Mouse (Mus musculus) lung, embryonic 15.5 days (tissue): ENCODE measurements at regions not wholly inside any gene's neighbourhood (a gene's known extent, or its start where the extent isn't known, plus 50 kb on each side); places are given as distances from the start of the nearest gene placed in this dataset.
A peak's percentile ranks its signal among the peaks of the same experiment; 100 is the strongest.

ENCODE experiments used
- ATAC-seq: fragments of 200-750 bp; cut with Nextera tagmentation; 2 replicates; pipeline ENCODE4 v1.8.0; 2017; ENCODE audit warnings: moderate number of reproducible peaks, borderline replicate concordance; ENCODE audit not compliant: low FRiP score, low TSS enrichment; ENCODE audit errors: extremely low read depth
- H3K27ac ChIP-seq: fragments of 300-500 bp; sonication (generic); 2 replicates; pipeline ENCODE4 v1.5.1; 2015; ENCODE audit warnings: moderate library complexity, mild to moderate bottlenecking, inconsistent platforms
- H3K27me3 ChIP-seq: fragments of 300-500 bp; sonication (generic); 2 replicates; pipeline ENCODE4 v1.6.1; 2015; ENCODE audit warnings: inconsistent platforms
- H3K36me3 ChIP-seq: fragments of 300-500 bp; sonication (generic); 2 replicates; pipeline ENCODE4 v1.6.1; 2015; ENCODE audit warnings: inconsistent platforms
- H3K4me1 ChIP-seq: fragments of 300-500 bp; sonication (generic); 2 replicates; pipeline ENCODE4 v1.6.1; 2015; ENCODE audit warnings: inconsistent platforms
- H3K4me2 ChIP-seq: fragments of 300-500 bp; sonication (generic); 2 replicates; pipeline ENCODE4 v1.6.1; 2015; ENCODE audit warnings: inconsistent platforms, mild to moderate bottlenecking, moderate library complexity
- H3K4me3 ChIP-seq: fragments of 300-500 bp; sonication (generic); 2 replicates; pipeline ENCODE4 v1.5.1; 2015; ENCODE audit warnings: mild to moderate bottlenecking, inconsistent platforms
- H3K9ac ChIP-seq: fragments of 300-500 bp; sonication (generic); 2 replicates; pipeline ENCODE4 v1.6.1; 2015; ENCODE audit warnings: inconsistent platforms
- H3K9me3 ChIP-seq: fragments of 300-500 bp; sonication (generic); 2 replicates; pipeline ENCODE4 v1.6.1; 2016; ENCODE audit warnings: inconsistent platforms
- WGBS: fragments of 180-500 bp; shearing (Covaris S2); methylation state at CpG from one replicate; pipeline ENCODE4 v1.1.7; 2015; 5-methylcytosine and 5-hydroxymethylcytosine counted together

- no peak overlapping the region for H3K4me2 ChIP-seq
- H3K27me3 ChIP-seq, result no peaks in the 10 kb centered on the region
- no peaks in the 10 kb centered on the region for H3K36me3 ChIP-seq
- no peaks in the 10 kb centered on the region for H3K9me3 ChIP-seq
- WGBS, result 67% methylated on average over 3 of the region's 3 CpGs
- no peak for ATAC-seq
- no peak overlapping the region for H3K4me3 ChIP-seq
- no peaks in the 10 kb centered on the region for H3K4me1 ChIP-seq
- no peak overlapping the region for H3K9ac ChIP-seq
- no peak overlapping the region for H3K27ac ChIP-seq
Measured at GRCm38 (mm10) chr5:99165807-99166360, 128.7 kb upstream of the Prkg2 start.

GRCm38 (mm10) chr5:99157973-99158372, 120.8 kb upstream of the Prkg2 start:
- Histone ChIP-seq H3K27ac (no peak overlapping the region), H3K4me3 (no peak overlapping the region), H3K9ac (no peak overlapping the region), H3K36me3 (no peaks in the 10 kb centered on the region), H3K9me3 (no peaks in the 10 kb centered on the region), H3K27me3 (no peaks in the 10 kb centered on the region), H3K4me2 (no peak overlapping the region), H3K4me1 (no peaks in the 10 kb centered on the region)
- 6% methylated on average over 1 of the region's 1 CpGs for WGBS
- no peak for ATAC-seq

GRCm38 (mm10) chr5:99153269-99153850, 116.2 kb upstream of the Prkg2 start:
- no peak for ATAC-seq
- WGBS, result 57% methylated on average over 2 of the region's 2 CpGs
- H3K36me3 ChIP-seq, result no peaks in the 10 kb centered on the region
- H3K4me1 ChIP-seq, result no peaks in the 10 kb centered on the region
- no peak overlapping the region for H3K4me3 ChIP-seq
- no peaks in the 10 kb centered on the region for H3K27me3 ChIP-seq
- H3K9ac ChIP-seq, result no peak overlapping the region
- H3K27ac ChIP-seq, result no peak overlapping the region
- H3K9me3 ChIP-seq, result no peaks in the 10 kb centered on the region
- H3K4me2 ChIP-seq, result no peak overlapping the region

- Histone ChIP-seq H3K4me2 (no peak overlapping the region), H3K27ac (no peak overlapping the region), H3K9me3 (no peaks in the 10 kb centered on the region), H3K4me3 (no peak overlapping the region), H3K27me3 (no peaks in the 10 kb centered on the region), H3K9ac (no peak overlapping the region), H3K36me3 (no peaks in the 10 kb centered on the region), H3K4me1 (no peaks in the 10 kb centered on the region)
- 88% methylated on average over 4 of the region's 4 CpGs for WGBS
- ATAC-seq, result no peak
Measured at GRCm38 (mm10) chr5:99152299-99152698, 115.1 kb upstream of the Prkg2 start.

GRCm38 (mm10) chr5:99149904-99150303, 112.8 kb upstream of the Prkg2 start:
- no peak overlapping the region for H3K4me3 ChIP-seq
- no peak overlapping the region for H3K27ac ChIP-seq
- H3K4me2 ChIP-seq, result no peak overlapping the region
- H3K9ac ChIP-seq, result no peak overlapping the region
- no peaks in the 10 kb centered on the region for H3K4me1 ChIP-seq
- no peak for ATAC-seq
- H3K9me3 ChIP-seq, result no peaks in the 10 kb centered on the region
- no peaks in the 10 kb centered on the region for H3K36me3 ChIP-seq
- H3K27me3 ChIP-seq, result no peaks in the 10 kb centered on the region
- 38% methylated on average over 1 of the region's 1 CpGs for WGBS

GRCm38 (mm10) chr5:99132670-99133069, 95.5 kb upstream of the Prkg2 start:
- Histone ChIP-seq H3K27ac (no peak overlapping the region), H3K9me3 (no peaks in the 10 kb centered on the region), H3K27me3 (no peaks in the 10 kb centered on the region), H3K4me3 (no peak overlapping the region), H3K4me1 (no peaks in the 10 kb centered on the region), H3K9ac (no peak overlapping the region), H3K36me3 (no peaks in the 10 kb centered on the region), H3K4me2 (no peak overlapping the region)
- WGBS, result 72% methylated on average over 2 of the region's 2 CpGs
- no peak for ATAC-seq

GRCm38 (mm10) chr5:99128628-99129027, 91.5 kb upstream of the Prkg2 start:
- Histone ChIP-seq H3K4me1 (no peaks in the 10 kb centered on the region), H3K9ac (no peak overlapping the region), H3K9me3 (no peaks in the 10 kb centered on the region), H3K4me2 (no peak overlapping the region), H3K27me3 (no peaks in the 10 kb centered on the region), H3K36me3 (no peaks in the 10 kb centered on the region), H3K27ac (no peak overlapping the region), H3K4me3 (no peak overlapping the region)
- WGBS, result 62% methylated on average over 6 of the region's 6 CpGs
- no peak for ATAC-seq

- 68% methylated on average over 3 of the region's 3 CpGs for WGBS
- no peak overlapping the region for H3K27ac ChIP-seq
- no peak overlapping the region for H3K4me2 ChIP-seq
- H3K27me3 ChIP-seq, result no peaks in the 10 kb centered on the region
- no peak for ATAC-seq
- H3K9me3 ChIP-seq, result no peaks in the 10 kb centered on the region
- H3K4me1 ChIP-seq, result no peaks in the 10 kb centered on the region
- H3K4me3 ChIP-seq, result no peak overlapping the region
- no peaks in the 10 kb centered on the region for H3K36me3 ChIP-seq
- no peak overlapping the region for H3K9ac ChIP-seq
Measured at GRCm38 (mm10) chr5:99125418-99125817, 88.3 kb upstream of the Prkg2 start.

- ATAC-seq, result peak; percentile 46; the same call in 1 of the 2 replicates
- Histone ChIP-seq H3K36me3 (no peaks in the 10 kb centered on the region), H3K4me3 (no peak overlapping the region), H3K9me3 (no peaks in the 10 kb centered on the region), H3K4me2 (no peak overlapping the region), H3K9ac (no peak overlapping the region), H3K27me3 (no peaks in the 10 kb centered on the region), H3K4me1 (0 out of 2 replicates have a peak, but pooled peaks cover 3% of the 10 kb centered on the region), H3K27ac (no peak overlapping the region)
- WGBS, result 40% methylated on average over 4 of the region's 4 CpGs
Measured at GRCm38 (mm10) chr5:99111755-99112154, 74.6 kb upstream of the Prkg2 start.

GRCm38 (mm10) chr5:99111235-99111634, 74.1 kb upstream of the Prkg2 start:
- Histone ChIP-seq H3K36me3 (no peaks in the 10 kb centered on the region), H3K9ac (no peak overlapping the region), H3K4me2 (no peak overlapping the region), H3K4me1 (0 out of 2 replicates have a peak, but pooled peaks cover 3% of the 10 kb centered on the region), H3K27ac (peak overlapping the region; percentile 15; the same call in 1 of the 2 replicates), H3K4me3 (no peak overlapping the region), H3K27me3 (no peaks in the 10 kb centered on the region), H3K9me3 (no peaks in the 10 kb centered on the region)
- ATAC-seq, result no peak
- WGBS, result 43% methylated on average over 4 of the region's 4 CpGs

- ATAC-seq, result no peak
- no peak overlapping the region for H3K9ac ChIP-seq
- H3K27me3 ChIP-seq, result no peaks in the 10 kb centered on the region
- H3K4me3 ChIP-seq, result no peak overlapping the region
- H3K4me1 ChIP-seq, result no peaks in the 10 kb centered on the region
- no peak overlapping the region for H3K4me2 ChIP-seq
- H3K36me3 ChIP-seq, result no peaks in the 10 kb centered on the region
- WGBS, result 47% methylated on average over 6 of the region's 6 CpGs
- H3K9me3 ChIP-seq, result no peaks in the 10 kb centered on the region
- no peak overlapping the region for H3K27ac ChIP-seq
Measured at GRCm38 (mm10) chr5:99099727-99100116, 62.6 kb upstream of the Prkg2 start.

GRCm38 (mm10) chr5:99099014-99099726, 62.0 kb upstream of the Prkg2 start:
- H3K27me3 ChIP-seq, result no peaks in the 10 kb centered on the region
- no peaks in the 10 kb centered on the region for H3K9me3 ChIP-seq
- H3K9ac ChIP-seq, result no peak overlapping the region
- H3K4me3 ChIP-seq, result no peak overlapping the region
- no peak for ATAC-seq
- H3K27ac ChIP-seq, result no peak overlapping the region
- H3K4me1 ChIP-seq, result no peaks in the 10 kb centered on the region
- H3K36me3 ChIP-seq, result no peaks in the 10 kb centered on the region
- no peak overlapping the region for H3K4me2 ChIP-seq
- WGBS, result 87% methylated on average over 7 of the region's 7 CpGs
